Mouse (Mus musculus) bone marrow macrophage, adult 2 months (primary cell): ENCODE measurements around the gene Dcakd. TPM values are rescaled to one million over a fixed set of nuclear protein-coding genes. Genes with fewer than 3 reads are reported as not detected.

Source experiments
- H3K27ac ChIP-seq: 2 replicates; pipeline ENCODE4 v1.5.1; 2012; ENCODE audit warnings: low read depth, low read length; ENCODE audit not compliant: insufficient read depth
- H3K4me1 ChIP-seq: 2 replicates; pipeline ENCODE4 v1.6.1; 2012; ENCODE audit warnings: low read length; ENCODE audit not compliant: control insufficient read depth, insufficient read depth
- H3K4me3 ChIP-seq: 2 replicates; pipeline ENCODE4 v1.5.1; 2012; ENCODE audit warnings: mild to moderate bottlenecking, low read length, moderate library complexity; ENCODE audit not compliant: insufficient read depth
- CTCF ChIP-seq: IDR thresholded peaks from 2 replicates; pipeline ENCODE4 v1.5.1; 2012; ENCODE audit warnings: low read depth, mild to moderate bottlenecking, low read length, moderate library complexity
- POLR2A ChIP-seq: IDR thresholded peaks from 2 replicates; pipeline ENCODE4 v1.6.1; 2012; ENCODE audit warnings: mild to moderate bottlenecking, low read depth, low read length, borderline replicate concordance
- polyA plus RNA-seq: library from polyadenylated mRNA; stranded (reverse); fragments of >200 nt; gene quantifications from 2 replicates; pipeline ENCODE4 v1.2.4, GENCODE M21; 2012; ENCODE audit not compliant: missing spikeins, insufficient read depth, insufficient read length

Gene Dcakd
- polyA plus RNA-seq, 1 experiment, result 40.9 TPM

GRCm38 (mm10) chr11:103067457-103068001, 39.4 kb upstream of the Dcakd start:
- Histone ChIP-seq H3K27ac (no peak overlapping the region), H3K4me1 (no peaks in the 10 kb centered on the region), H3K4me3 (no peak overlapping the region)
- TF ChIP-seq POLR2A (no peak), CTCF (no peak)

GRCm38 (mm10) chr11:103067051-103067361, 38.9 kb upstream of the Dcakd start:
- no peak for TF ChIP-seq CTCF
- no peak for TF ChIP-seq POLR2A
- Histone ChIP-seq H3K4me3 (no peak overlapping the region), H3K27ac (no peak overlapping the region), H3K4me1 (no peaks in the 10 kb centered on the region)

GRCm38 (mm10) chr11:103066191-103067050, 38.3 kb upstream of the Dcakd start:
- Histone ChIP-seq H3K4me3 (no peak overlapping the region), H3K27ac (no peak overlapping the region), H3K4me1 (no peaks in the 10 kb centered on the region)
- TF ChIP-seq CTCF (no peak), POLR2A (no peak)

- no peak overlapping the region for H3K27ac ChIP-seq
- TF ChIP-seq CTCF (no peak), POLR2A (no peak)
- H3K4me1 ChIP-seq, result peaks cover 9% of the 10 kb centered on the region
- H3K4me3 ChIP-seq, result no peak overlapping the region
Observed at GRCm38 (mm10) chr11:103058499-103059085, 30.5 kb upstream of the Dcakd start.

GRCm38 (mm10) chr11:103056636-103057035, 28.5 kb upstream of the Dcakd start:
- Histone ChIP-seq H3K4me3 (no peak overlapping the region), H3K27ac (no peak overlapping the region), H3K4me1 (peaks cover 23% of the 10 kb centered on the region)
- TF ChIP-seq POLR2A (no peak), CTCF (no peak)

- Histone ChIP-seq H3K4me1 (peaks cover 35% of the 10 kb centered on the region), H3K27ac (no peak overlapping the region), H3K4me3 (no peak overlapping the region)
- no peak for TF ChIP-seq POLR2A
- 0 out of 2 replicates have a peak, but pooled peaks have one; percentile 12 for TF ChIP-seq CTCF
Observed at GRCm38 (mm10) chr11:103054798-103055197, 26.7 kb upstream of the Dcakd start.

GRCm38 (mm10) chr11:103053191-103054076, 25.3 kb upstream of the Dcakd start:
- H3K27ac ChIP-seq, result peak overlapping the region; percentile 86
- TF ChIP-seq CTCF (no peak), POLR2A (no peak)
- peaks cover 35% of the 10 kb centered on the region for H3K4me1 ChIP-seq
- peak overlapping the region; percentile 7; the same call in 1 of the 2 replicates for H3K4me3 ChIP-seq

- H3K27ac ChIP-seq, result peak overlapping the region; percentile 59
- no peak for TF ChIP-seq POLR2A
- TF ChIP-seq CTCF, result no peak
- H3K4me1 ChIP-seq, result peaks cover 35% of the 10 kb centered on the region
- no peak overlapping the region for H3K4me3 ChIP-seq
Observed at GRCm38 (mm10) chr11:103052078-103052477, 23.9 kb upstream of the Dcakd start.

- Histone ChIP-seq H3K4me1 (peaks cover 35% of the 10 kb centered on the region), H3K4me3 (no peak overlapping the region), H3K27ac (peak overlapping the region; percentile 59)
- no peak for TF ChIP-seq CTCF
- TF ChIP-seq POLR2A, result no peak
Observed at GRCm38 (mm10) chr11:103051249-103051691, 23.1 kb upstream of the Dcakd start.
